In the genomic region with DNA sequence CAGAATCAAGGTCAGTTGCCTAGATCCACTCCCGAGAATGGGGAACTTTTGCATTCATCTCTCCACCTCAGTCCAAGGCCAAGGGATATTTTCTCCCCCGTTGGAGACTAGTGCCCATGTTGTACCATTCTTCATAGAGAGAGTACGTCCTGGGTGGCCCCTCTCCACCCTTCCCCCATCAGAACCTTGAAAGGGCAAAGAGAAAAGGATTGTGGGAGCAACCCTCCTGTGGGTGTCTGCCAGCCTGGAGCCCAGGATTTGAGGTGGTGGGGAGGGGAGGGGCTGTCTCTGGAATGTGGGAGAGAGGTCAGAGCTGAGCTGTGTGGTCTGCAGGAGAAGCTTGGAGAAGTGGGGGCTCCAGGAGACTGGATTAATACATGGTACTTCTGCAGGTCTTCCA, we compare ENCODE assay signal across 15 mouse cellular contexts. TPM values are rescaled to one million over a fixed set of nuclear protein-coding genes. Genes with fewer than 3 reads are reported as not detected.
DNase-seq lines count a peak whose midpoint lies in the region; ATAC-seq and TF ChIP-seq lines count a peak whose summit lies in the region.
"Had no signal": no experiment of that assay in that cellular context is flagged by ENCODE, and none has a peak within 500 bp of the region (broad histone marks: within the 10 kb centered on the region; RNA-seq: fewer than 3 reads in every experiment).

No protein-coding gene starts in this region.

- no peak overlapping the region for H3K4me2 ChIP-seq in forebrain, embryonic 13.5 days
- no peak overlapping the region for H3K4me2 ChIP-seq in forebrain, embryonic 12.5 days
- peak overlapping the region; percentile 14; the same call in 1 of the 2 replicates for H3K4me2 ChIP-seq in forebrain, embryonic 14.5 days (ENCODE audit: low read length)
- no peak overlapping the region; the same call in 1 of the 2 replicates for H3K4me2 ChIP-seq in midbrain, embryonic 15.5 days
- H3K4me2 ChIP-seq: midbrain, embryonic 12.5 days had no signal

- DNase-seq in left cerebral cortex, adult 2 months (ENCODE audit: extremely low spot score in 1 of 2, low spot score in 2 of 2), result no peak
- DNase-seq in left cerebral cortex, adult 11 months (ENCODE audit: low spot score), result no peak
- no peak for DNase-seq in forebrain, embryonic 14.5 days (ENCODE audit: low spot score)
- DNase-seq in spleen, adult 18-20 months, result no peak
- DNase-seq: adrenal gland, postnatal 36 days; cerebellum, postnatal 25 days had no signal

- 0 out of 2 replicates have a peak overlapping the region, but pooled peaks have one; percentile 6 for H3K27ac ChIP-seq in forebrain, embryonic 13.5 days
- H3K27ac ChIP-seq in forebrain, embryonic 12.5 days, result no peak overlapping the region
- peak overlapping the region; percentile 60 for H3K27ac ChIP-seq in left cerebral cortex, adult 2 months
- peak overlapping the region; percentile 33; the same call in 1 of the 2 replicates for H3K27ac ChIP-seq in forebrain, embryonic 14.5 days (ENCODE audit: low read depth, low read length)
- 0 out of 2 replicates have a peak overlapping the region, but pooled peaks have one; percentile 42 for H3K27ac ChIP-seq in midbrain, embryonic 15.5 days
- H3K27ac ChIP-seq: midbrain, embryonic 12.5 days; neural tube, embryonic 12.5 days had no signal

- no peaks in the 10 kb centered on the region for H3K9me3 ChIP-seq in forebrain, embryonic 13.5 days (replicated peaks)
- H3K9me3 ChIP-seq in forebrain, embryonic 12.5 days, result no peaks in the 10 kb centered on the region
- H3K9me3 ChIP-seq in forebrain, embryonic 14.5 days (replicated peaks; ENCODE audit: control insufficient read depth, low read length), result no peaks in the 10 kb centered on the region
- H3K9me3 ChIP-seq in midbrain, embryonic 15.5 days, result no peaks in the 10 kb centered on the region
- H3K9me3 ChIP-seq: midbrain, embryonic 12.5 days; neural tube, embryonic 12.5 days had no signal

- no peaks in the 10 kb centered on the region for H3K27me3 ChIP-seq in forebrain, embryonic 13.5 days
- H3K27me3 ChIP-seq in forebrain, embryonic 12.5 days, result peaks cover 22% of the 10 kb centered on the region
- no peaks in the 10 kb centered on the region for H3K27me3 ChIP-seq in forebrain, embryonic 14.5 days (replicated peaks; ENCODE audit: control insufficient read depth, insufficient read depth, low read length)
- peaks cover 5% of the 10 kb centered on the region; the same call in 1 of the 2 replicates for H3K27me3 ChIP-seq in midbrain, embryonic 15.5 days (replicated peaks)

- H3K9ac ChIP-seq in forebrain, embryonic 13.5 days, result no peak overlapping the region
- no peak overlapping the region for H3K9ac ChIP-seq in forebrain, embryonic 12.5 days
- H3K9ac ChIP-seq in forebrain, embryonic 14.5 days (ENCODE audit: low read length), result no peak overlapping the region
- no peak overlapping the region for H3K9ac ChIP-seq in midbrain, embryonic 15.5 days
- H3K9ac ChIP-seq: midbrain, embryonic 12.5 days; neural tube, embryonic 12.5 days had no signal

- H3K4me3 ChIP-seq in forebrain, embryonic 13.5 days, result no peak overlapping the region
- H3K4me3 ChIP-seq in forebrain, embryonic 12.5 days (replicated peaks), result no peak overlapping the region
- H3K4me3 ChIP-seq in left cerebral cortex, adult 2 months, result peak overlapping the region; percentile 22
- no peak overlapping the region for H3K4me3 ChIP-seq in forebrain, embryonic 14.5 days (ENCODE audit: low read depth, low read length)
- no peak overlapping the region for H3K4me3 ChIP-seq in midbrain, embryonic 15.5 days
- H3K4me3 ChIP-seq: midbrain, embryonic 12.5 days; neural tube, embryonic 12.5 days had no signal

- WGBS in forebrain, embryonic 13.5 days, result 39% methylated on average over 3 of the region's 3 CpGs
- 52% methylated on average over 3 of the region's 3 CpGs for WGBS in forebrain, embryonic 12.5 days
- WGBS in forebrain, embryonic 14.5 days, result 38% methylated on average over 3 of the region's 3 CpGs
- WGBS in midbrain, embryonic 15.5 days, result 52% methylated on average over 3 of the region's 3 CpGs

- no peak for ATAC-seq in forebrain, embryonic 13.5 days
- ATAC-seq in forebrain, embryonic 12.5 days (ENCODE audit: low FRiP score), result no peak
- ATAC-seq in forebrain, embryonic 14.5 days, result no peak
- no peak for ATAC-seq in midbrain, embryonic 15.5 days (replicated peaks)
- ATAC-seq in megakaryocyte-erythroid progenitor cell, adult 5-6 weeks (replicated peaks; ENCODE audit: low FRiP score, low TSS enrichment, poor library complexity, severe bottlenecking), result no peak

- H3K36me3 ChIP-seq in forebrain, embryonic 13.5 days (ENCODE audit: poor library complexity, severe bottlenecking), result no peaks in the 10 kb centered on the region
- no peaks in the 10 kb centered on the region for H3K36me3 ChIP-seq in forebrain, embryonic 12.5 days (replicated peaks)
- H3K36me3 ChIP-seq in forebrain, embryonic 14.5 days (ENCODE audit: control insufficient read depth, insufficient read depth, low read length), result no peaks in the 10 kb centered on the region
- H3K36me3 ChIP-seq in midbrain, embryonic 15.5 days (replicated peaks), result no peaks in the 10 kb centered on the region
- H3K36me3 ChIP-seq: midbrain, embryonic 12.5 days; neural tube, embryonic 12.5 days had no signal

- intact Hi-C loops in left cerebral cortex, adult 2 months (cut with DNase I), result no loop called here

- no peak for TF ChIP-seq CTCF in left cerebral cortex, adult 2 months (IDR thresholded peaks at IDR 0.05)

- H3K4me1 ChIP-seq in forebrain, embryonic 13.5 days, result peaks cover 40% of the 10 kb centered on the region
- peaks cover 37% of the 10 kb centered on the region for H3K4me1 ChIP-seq in forebrain, embryonic 12.5 days
- H3K4me1 ChIP-seq in forebrain, embryonic 14.5 days (ENCODE audit: control insufficient read depth, insufficient read depth, low read length), result peaks cover 5% of the 10 kb centered on the region; the same call in 1 of the 2 replicates
- H3K4me1 ChIP-seq in midbrain, embryonic 15.5 days, result peaks cover 12% of the 10 kb centered on the region

RNA-seq across cellular contexts. Expression of a gene that starts 2.9 kb away (rescaled TPM):
- polyA plus RNA-seq in forebrain, embryonic 13.5 days (2015; fragmentation: Nextera tagmentation; extraction: Ambion mirVana), result 1.2 and 1.5 TPM in 2 replicates
- 0.93 and 1.2 TPM in 2 replicates for polyA plus RNA-seq in forebrain, embryonic 12.5 days (2016; fragmentation: Nextera tagmentation; extraction: Ambion mirVana)
- total RNA-seq in left cerebral cortex, adult 2 months (2021), result 100 to 1,000 TPM in 1 of 2 experiments, 10 to 100 TPM in 1; 86.5 to 108 TPM
- polyA plus RNA-seq in forebrain, embryonic 14.5 days (2014; fragmentation: Nextera tagmentation; extraction: Ambion mirVana), result 1.5 and 1.6 TPM in 2 replicates
- 1.8 TPM in 2 replicates for polyA plus RNA-seq in midbrain, embryonic 15.5 days (2015; fragmentation: Nextera tagmentation; extraction: Ambion mirVana)
- not detected in 2 replicates for total RNA-seq in megakaryocyte-erythroid progenitor cell, adult 5-6 weeks (2014; fragmentation: Nextera tagmentation)
- 0.15 and 0.75 TPM in 2 replicates for total RNA-seq in megakaryocyte-erythroid progenitor cell, adult 5-6 weeks (2017)
- total RNA-seq: hematopoietic stem cell, adult 5-6 weeks had no signal
- polyA plus RNA-seq: heart, embryonic 14.5 days had no signal

RNA-seq across cellular contexts. Expression of a gene that starts 14.8 kb away (rescaled TPM):
- 1.8 and 3.0 TPM in 2 replicates for polyA plus RNA-seq in forebrain, embryonic 13.5 days (2015; fragmentation: Nextera tagmentation; extraction: Ambion mirVana)
- 2.5 and 2.8 TPM in 2 replicates for polyA plus RNA-seq in forebrain, embryonic 12.5 days (2016; fragmentation: Nextera tagmentation; extraction: Ambion mirVana)
- 100 to 1,000 TPM; 137 to 138 TPM for total RNA-seq in left cerebral cortex, adult 2 months (2021)
- 1.3 and 1.5 TPM in 2 replicates for polyA plus RNA-seq in forebrain, embryonic 14.5 days (2014; fragmentation: Nextera tagmentation; extraction: Ambion mirVana)
- polyA plus RNA-seq in midbrain, embryonic 15.5 days (2015; fragmentation: Nextera tagmentation; extraction: Ambion mirVana), result 5.6 and 5.9 TPM in 2 replicates
- not detected in 2 replicates for total RNA-seq in megakaryocyte-erythroid progenitor cell, adult 5-6 weeks (2014; fragmentation: Nextera tagmentation)
- not detected in 2 replicates for total RNA-seq in megakaryocyte-erythroid progenitor cell, adult 5-6 weeks (2017)
- total RNA-seq: hematopoietic stem cell, adult 5-6 weeks had no signal
- polyA plus RNA-seq: heart, embryonic 14.5 days; stomach, embryonic 16.5 days had no signal

RNA-seq across cellular contexts. Expression of a gene that starts 32.4 kb away (rescaled TPM):
- polyA plus RNA-seq in forebrain, embryonic 13.5 days (2015; fragmentation: Nextera tagmentation; extraction: Ambion mirVana), result 5.6 and 6.2 TPM in 2 replicates
- 10.9 and 11.5 TPM in 2 replicates for polyA plus RNA-seq in forebrain, embryonic 12.5 days (2016; fragmentation: Nextera tagmentation; extraction: Ambion mirVana)
- total RNA-seq in left cerebral cortex, adult 2 months (2021), result 1 to 10 TPM; 9.3 to 9.8 TPM
- 4.8 and 5.1 TPM in 2 replicates for polyA plus RNA-seq in forebrain, embryonic 14.5 days (2014; fragmentation: Nextera tagmentation; extraction: Ambion mirVana)
- 4.0 and 4.1 TPM in 2 replicates for polyA plus RNA-seq in midbrain, embryonic 15.5 days (2015; fragmentation: Nextera tagmentation; extraction: Ambion mirVana)
- total RNA-seq in megakaryocyte-erythroid progenitor cell, adult 5-6 weeks (2014; fragmentation: Nextera tagmentation), result 12.9 and 18.2 TPM in 2 replicates
- total RNA-seq in megakaryocyte-erythroid progenitor cell, adult 5-6 weeks (2017), result 16.4 and 16.8 TPM in 2 replicates

RNA-seq across cellular contexts. Expression of a gene that starts 46.0 kb away (rescaled TPM):
- polyA plus RNA-seq in forebrain, embryonic 13.5 days (2015; fragmentation: Nextera tagmentation; extraction: Ambion mirVana), result 17.6 and 17.8 TPM in 2 replicates
- polyA plus RNA-seq in forebrain, embryonic 12.5 days (2016; fragmentation: Nextera tagmentation; extraction: Ambion mirVana), result 9.5 and 10.8 TPM in 2 replicates
- 100 to 1,000 TPM; 628 to 676 TPM for total RNA-seq in left cerebral cortex, adult 2 months (2021)
- 12.9 and 19.8 TPM in 2 replicates for polyA plus RNA-seq in forebrain, embryonic 14.5 days (2014; fragmentation: Nextera tagmentation; extraction: Ambion mirVana)
- 56.5 and 63.1 TPM in 2 replicates for polyA plus RNA-seq in midbrain, embryonic 15.5 days (2015; fragmentation: Nextera tagmentation; extraction: Ambion mirVana)
- not detected in 2 replicates for total RNA-seq in megakaryocyte-erythroid progenitor cell, adult 5-6 weeks (2014; fragmentation: Nextera tagmentation)
- not detected in 2 replicates for total RNA-seq in megakaryocyte-erythroid progenitor cell, adult 5-6 weeks (2017)
- total RNA-seq: hematopoietic stem cell, adult 5-6 weeks had no signal
